In the genomic region with DNA sequence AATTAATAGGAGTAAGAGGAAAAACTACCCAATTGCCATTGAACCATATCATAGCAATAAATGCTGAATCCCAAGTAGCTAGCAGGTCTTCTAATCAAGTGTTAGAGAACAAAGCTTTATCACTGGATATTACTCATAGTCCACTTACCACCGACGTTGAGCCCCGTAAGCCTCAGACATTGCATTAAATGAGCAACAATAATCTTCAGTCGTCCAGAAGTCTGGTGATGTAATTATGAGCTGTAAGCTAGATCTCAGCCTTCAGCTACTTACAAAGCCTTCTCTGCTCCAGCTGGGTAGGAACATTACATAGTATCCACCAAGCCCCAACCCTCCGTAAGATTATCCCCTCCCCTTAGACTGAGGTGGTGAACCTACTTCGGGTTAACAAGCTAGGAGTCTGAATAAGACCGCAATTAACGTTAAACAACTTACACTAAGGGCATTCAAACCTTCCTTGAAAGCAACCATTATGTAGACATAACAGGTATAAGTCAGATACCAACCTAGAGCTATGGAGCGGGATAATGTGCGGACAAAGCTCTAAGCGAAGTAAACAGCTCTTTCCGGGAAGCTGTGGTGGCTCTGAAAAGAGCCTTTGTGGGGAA, we compare ENCODE assay signal across 8 mouse cellular contexts. TPM values are rescaled to one million over a fixed set of nuclear protein-coding genes. Genes with fewer than 3 reads are reported as not detected.
A peak's percentile ranks its signal among the peaks of the same experiment; 100 is the strongest.
DNase-seq lines count a peak whose midpoint lies in the region; ATAC-seq and TF ChIP-seq lines count a peak whose summit lies in the region.

No protein-coding gene starts in this region.

- H3K4me1 ChIP-seq in kidney, postnatal 0 days (replicated peaks; ENCODE audit: insufficient read depth, low read length): peaks cover 7% of the 10 kb centered on the region
- H3K4me1 ChIP-seq in hindbrain, embryonic 13.5 days (replicated peaks): peaks cover 22% of the 10 kb centered on the region
- peaks cover 13% of the 10 kb centered on the region; the same call in 1 of the 2 replicates for H3K4me1 ChIP-seq in midbrain, embryonic 14.5 days (ENCODE audit: control insufficient read depth, insufficient read depth, low read length)

- WGBS in kidney, postnatal 0 days: 3% methylated on average over 12 of the region's 12 CpGs
- under 1% methylated on average over 12 of the region's 12 CpGs for WGBS in hindbrain, embryonic 13.5 days
- under 1% methylated on average over 12 of the region's 12 CpGs for WGBS in midbrain, embryonic 14.5 days

- H3K4me3 ChIP-seq in kidney, postnatal 0 days (replicated peaks; ENCODE audit: low read depth, low read length): peak overlapping the region; percentile 31
- H3K4me3 ChIP-seq in hindbrain, embryonic 13.5 days: peak overlapping the region; percentile 36
- H3K4me3 ChIP-seq in midbrain, embryonic 14.5 days (replicated peaks; ENCODE audit: low read depth, low read length): peak overlapping the region; percentile 31

- no peaks in the 10 kb centered on the region for H3K9me3 ChIP-seq in kidney, postnatal 0 days (replicated peaks; ENCODE audit: low read length)
- no peaks in the 10 kb centered on the region for H3K9me3 ChIP-seq in hindbrain, embryonic 13.5 days
- no peaks in the 10 kb centered on the region for H3K9me3 ChIP-seq in midbrain, embryonic 14.5 days (ENCODE audit: control insufficient read depth, low read length)

- peak; percentile 36 for DNase-seq in kidney, postnatal 0 days (ENCODE audit: low spot score)
- no peak for DNase-seq in kidney, adult 9 months
- DNase-seq in adipocyte (ENCODE audit: low spot score): peak; percentile 35
- peak; percentile 13 for DNase-seq in midbrain, embryonic 14.5 days
- no peak for DNase-seq in yolk sac, embryonic 10.5 days (ENCODE audit: low spot score)
- DNase-seq in adrenal gland, postnatal 25 days: no peak
- no peak for DNase-seq in layer of hippocampus, adult 9-11 months

- ATAC-seq in kidney, postnatal 0 days (replicated peaks; ENCODE audit: low FRiP score, low read depth): no peak
- ATAC-seq in hindbrain, embryonic 13.5 days (ENCODE audit: low FRiP score): no peak
- no peak for ATAC-seq in midbrain, embryonic 14.5 days (ENCODE audit: low FRiP score, low TSS enrichment)

- no peaks in the 10 kb centered on the region for H3K36me3 ChIP-seq in kidney, postnatal 0 days (ENCODE audit: insufficient read depth, low read length)
- H3K36me3 ChIP-seq in hindbrain, embryonic 13.5 days: no peaks in the 10 kb centered on the region
- H3K36me3 ChIP-seq in midbrain, embryonic 14.5 days (ENCODE audit: control insufficient read depth, insufficient read depth, low read length): no peaks in the 10 kb centered on the region

- H3K27ac ChIP-seq in kidney, postnatal 0 days: 0 out of 2 replicates have a peak overlapping the region, but pooled peaks have one; percentile 19
- H3K27ac ChIP-seq in hindbrain, embryonic 13.5 days: no peak overlapping the region
- 0 out of 2 replicates have a peak overlapping the region, but pooled peaks have one; percentile 13 for H3K27ac ChIP-seq in midbrain, embryonic 14.5 days (replicated peaks; ENCODE audit: low read depth, low read length)

- no peak for TF ChIP-seq CTCF in kidney, postnatal 0 days (IDR thresholded peaks at IDR 0.05; ENCODE audit: low read depth)

- H3K27me3 ChIP-seq in kidney, postnatal 0 days (ENCODE audit: insufficient read depth, low read length): no peaks in the 10 kb centered on the region
- H3K27me3 ChIP-seq in hindbrain, embryonic 13.5 days: no peaks in the 10 kb centered on the region
- H3K27me3 ChIP-seq in midbrain, embryonic 14.5 days (ENCODE audit: control insufficient read depth, insufficient read depth, low read length): no peaks in the 10 kb centered on the region

- peak overlapping the region; percentile 58 for H3K9ac ChIP-seq in kidney, postnatal 0 days (ENCODE audit: low read depth, low read length)
- H3K9ac ChIP-seq in hindbrain, embryonic 13.5 days: peak overlapping the region; percentile 53
- H3K9ac ChIP-seq in midbrain, embryonic 14.5 days (replicated peaks; ENCODE audit: low read length): peak overlapping the region; percentile 40; the same call in 1 of the 2 replicates

- H3K4me2 ChIP-seq in kidney, postnatal 0 days (ENCODE audit: low read length): peak overlapping the region; percentile 49
- peak overlapping the region; percentile 45 for H3K4me2 ChIP-seq in hindbrain, embryonic 13.5 days
- H3K4me2 ChIP-seq in midbrain, embryonic 14.5 days (ENCODE audit: low read length): peak overlapping the region; percentile 53

RNA-seq across cellular contexts. Expression of a gene that starts 0.9 kb away (rescaled TPM):
- polyA plus RNA-seq in kidney, postnatal 0 days (2015; fragmentation: Nextera tagmentation; extraction: Ambion mirVana): 2.1 and 2.3 TPM in 2 replicates
- 4.1 and 5.3 TPM in 2 replicates for polyA plus RNA-seq in hindbrain, embryonic 13.5 days (2015; fragmentation: Nextera tagmentation; extraction: Ambion mirVana)
- 2.2 and 3.4 TPM in 2 replicates for polyA plus RNA-seq in midbrain, embryonic 14.5 days (2014; fragmentation: Nextera tagmentation; extraction: Ambion mirVana)
- 37.2 and 60.7 TPM in 2 replicates for total RNA-seq in adrenal gland, postnatal 25 days (2021)

RNA-seq across cellular contexts. Expression of a gene that starts 2.1 kb away (rescaled TPM):
- 86.7 and 107 TPM in 2 replicates for polyA plus RNA-seq in kidney, postnatal 0 days (2015; fragmentation: Nextera tagmentation; extraction: Ambion mirVana)
- polyA plus RNA-seq in hindbrain, embryonic 13.5 days (2015; fragmentation: Nextera tagmentation; extraction: Ambion mirVana): 64.9 and 67.2 TPM in 2 replicates
- polyA plus RNA-seq in midbrain, embryonic 14.5 days (2014; fragmentation: Nextera tagmentation; extraction: Ambion mirVana): 55.4 and 76.9 TPM in 2 replicates
- 555 and 742 TPM in 2 replicates for total RNA-seq in adrenal gland, postnatal 25 days (2021)

RNA-seq across cellular contexts. Expression of a gene that starts 7.3 kb away (rescaled TPM):
- polyA plus RNA-seq in kidney, postnatal 0 days (2015; fragmentation: Nextera tagmentation; extraction: Ambion mirVana): 30.9 and 33.5 TPM in 2 replicates
- 15.6 and 29.2 TPM in 2 replicates for polyA plus RNA-seq in hindbrain, embryonic 13.5 days (2015; fragmentation: Nextera tagmentation; extraction: Ambion mirVana)
- 24.7 and 32.0 TPM in 2 replicates for polyA plus RNA-seq in midbrain, embryonic 14.5 days (2014; fragmentation: Nextera tagmentation; extraction: Ambion mirVana)
- total RNA-seq in adrenal gland, postnatal 25 days (2021): 17.4 TPM in 1 of 2 replicates, not detected in the other

RNA-seq across cellular contexts. Expression of a gene that starts 8.5 kb away (rescaled TPM):
- polyA plus RNA-seq in kidney, postnatal 0 days (2015; fragmentation: Nextera tagmentation; extraction: Ambion mirVana): 0.62 and 1.0 TPM in 2 replicates
- polyA plus RNA-seq in hindbrain, embryonic 13.5 days (2015; fragmentation: Nextera tagmentation; extraction: Ambion mirVana): 0.62 TPM in 1 of 2 replicates, not detected in the other
- 1.0 TPM in 1 of 2 replicates, not detected in the other for polyA plus RNA-seq in midbrain, embryonic 14.5 days (2014; fragmentation: Nextera tagmentation; extraction: Ambion mirVana)
- total RNA-seq in adrenal gland, postnatal 25 days (2021): 1.9 TPM in 1 of 2 replicates, not detected in the other

RNA-seq across cellular contexts. Expression of a gene that starts 17.1 kb away (rescaled TPM):
- polyA plus RNA-seq in kidney, postnatal 0 days (2015; fragmentation: Nextera tagmentation; extraction: Ambion mirVana): 8.7 and 8.9 TPM in 2 replicates
- 4.3 TPM in 2 replicates for polyA plus RNA-seq in hindbrain, embryonic 13.5 days (2015; fragmentation: Nextera tagmentation; extraction: Ambion mirVana)
- polyA plus RNA-seq in midbrain, embryonic 14.5 days (2014; fragmentation: Nextera tagmentation; extraction: Ambion mirVana): 4.8 and 5.9 TPM in 2 replicates
- 19.4 and 21.7 TPM in 2 replicates for total RNA-seq in adrenal gland, postnatal 25 days (2021)

Comparison
In these comparisons a context has a peak if more than half of its experiments do, and no peak if none do; other contexts are left out.
1. DNase-seq: peak in kidney, postnatal 0 days (single experiment), adipocyte (single experiment) and midbrain, embryonic 14.5 days (single experiment); none in kidney, adult 9 months (single experiment), yolk sac, embryonic 10.5 days (single experiment), adrenal gland, postnatal 25 days (single experiment) and layer of hippocampus, adult 9-11 months (single experiment).
2. Peak in every context shown above with its lines, with median percentiles within 50 percentile points of each other: H3K4me2 ChIP-seq, H3K4me3 ChIP-seq and H3K9ac ChIP-seq.